Mouse (Mus musculus): ENCODE results near the gene Tas2r143.

The Tas2r143 gene

GRCm38 (mm10) chr6:42399938-42400337 lies at the start of gene Tas2r143:
Gene Tas2r143, plus strand, starts transcription at chr6:42400238.
- DNase-seq (ENCODE audit: low read depth, low spot score): no peak

GRCm38 (mm10) chr6:42350968-42351775 lies 48.9 kb upstream of the Tas2r143 start:
- no peak for DNase-seq (ENCODE audit: low read depth, low spot score)

GRCm38 (mm10) chr6:42351776-42352485 lies 48.1 kb upstream of the Tas2r143 start:
- no peak for DNase-seq (ENCODE audit: low read depth, low spot score)

- DNase-seq (ENCODE audit: low read depth, low spot score): no peak
These were observed 47.6 kb upstream of the Tas2r143 start for GRCm38 (mm10) chr6:42352486-42352846.

- DNase-seq (ENCODE audit: low read depth, low spot score): no peak
These were observed 46.9 kb upstream of the Tas2r143 start for GRCm38 (mm10) chr6:42353180-42353579.

GRCm38 (mm10) chr6:42354076-42355019 lies 45.7 kb upstream of the Tas2r143 start:
- peak; percentile 69 for DNase-seq (ENCODE audit: low read depth, low spot score)

- no peak for DNase-seq (ENCODE audit: low read depth, low spot score)
These were observed 44.7 kb upstream of the Tas2r143 start for GRCm38 (mm10) chr6:42355366-42355765.

GRCm38 (mm10) chr6:42355794-42356600 lies 44.0 kb upstream of the Tas2r143 start:
- DNase-seq (ENCODE audit: low read depth, low spot score): no peak

GRCm38 (mm10) chr6:42356913-42357312 lies 43.1 kb upstream of the Tas2r143 start:
- DNase-seq (ENCODE audit: low read depth, low spot score): no peak

GRCm38 (mm10) chr6:42357901-42358300 lies 42.1 kb upstream of the Tas2r143 start:
- DNase-seq (ENCODE audit: low read depth, low spot score): no peak

GRCm38 (mm10) chr6:42358901-42359300 lies 41.1 kb upstream of the Tas2r143 start:
- DNase-seq (ENCODE audit: low read depth, low spot score): no peak

GRCm38 (mm10) chr6:42359364-42360147 lies 40.5 kb upstream of the Tas2r143 start:
- DNase-seq (ENCODE audit: low read depth, low spot score): no peak

GRCm38 (mm10) chr6:42360231-42360840 lies 39.7 kb upstream of the Tas2r143 start:
- DNase-seq (ENCODE audit: low read depth, low spot score): no peak

- no peak for DNase-seq (ENCODE audit: low read depth, low spot score)
These were observed 38.8 kb upstream of the Tas2r143 start for GRCm38 (mm10) chr6:42361041-42361895.

GRCm38 (mm10) chr6:42362074-42362473 lies 38.0 kb upstream of the Tas2r143 start:
- no peak for DNase-seq (ENCODE audit: low read depth, low spot score)

GRCm38 (mm10) chr6:42362497-42362896 lies 37.5 kb upstream of the Tas2r143 start:
- no peak for DNase-seq (ENCODE audit: low read depth, low spot score)

- no peak for DNase-seq (ENCODE audit: low read depth, low spot score)
These were observed 37.1 kb upstream of the Tas2r143 start for GRCm38 (mm10) chr6:42362974-42363373.

- no peak for DNase-seq (ENCODE audit: low read depth, low spot score)
These were observed 36.0 kb upstream of the Tas2r143 start for GRCm38 (mm10) chr6:42364066-42364465.

- DNase-seq (ENCODE audit: low read depth, low spot score): no peak
These were observed 35.4 kb upstream of the Tas2r143 start for GRCm38 (mm10) chr6:42364607-42365006.

Measured in skeletal muscle tissue, adult 2 months (tissue).